Mouse (Mus musculus) lung, embryonic 14.5 days (tissue): ENCODE measurements at regions not wholly inside any gene's neighbourhood (a gene's known extent, or its start where the extent isn't known, plus 50 kb on each side); places are given as distances from the start of the nearest gene placed in this dataset.

Experiments used
- ATAC-seq: fragments of 200-750 bp; cut with Nextera tagmentation; 2 replicates; pipeline ENCODE4 v1.8.0; 2017; ENCODE audit warnings: mild to moderate bottlenecking, moderate TSS enrichment, moderate library complexity; ENCODE audit not compliant: insufficient read depth
- DNase-seq: peaks from one replicate; pipeline ENCODE4 v3.0.0-alpha.2; 2015
- H3K27ac ChIP-seq: fragments of 300-500 bp; sonication (generic); 2 replicates; pipeline ENCODE4 v1.5.1; 2014; ENCODE audit warnings: low read depth, mild to moderate bottlenecking, moderate library complexity
- H3K27me3 ChIP-seq: fragments of 300-500 bp; sonication (generic); 2 replicates; pipeline ENCODE4 v1.6.1; 2014; ENCODE audit warnings: low read length, control low read depth; ENCODE audit not compliant: insufficient read depth
- H3K36me3 ChIP-seq: fragments of 300-500 bp; sonication (generic); 2 replicates; pipeline ENCODE4 v1.6.1; 2014; ENCODE audit warnings: control low read depth; ENCODE audit not compliant: insufficient read depth
- H3K4me1 ChIP-seq: fragments of 300-500 bp; sonication (generic); 2 replicates; pipeline ENCODE4 v1.6.1; 2014; ENCODE audit warnings: antibody characterized with exemption, control low read depth; ENCODE audit not compliant: insufficient read depth
- H3K4me2 ChIP-seq: fragments of 300-500 bp; sonication (generic); 2 replicates; pipeline ENCODE4 v1.6.1; 2014; ENCODE audit warnings: mild to moderate bottlenecking
- H3K4me3 ChIP-seq: fragments of 300-500 bp; sonication (generic); 2 replicates; pipeline ENCODE4 v1.5.1; 2014; ENCODE audit warnings: low read depth, low read length
- H3K9ac ChIP-seq: fragments of 300-500 bp; sonication (generic); 2 replicates; pipeline ENCODE4 v1.6.1; 2014
- H3K9me3 ChIP-seq: fragments of 300-500 bp; sonication (generic); 2 replicates; pipeline ENCODE4 v1.6.1; 2016; ENCODE audit warnings: low read depth, low read length, control low read depth
- CTCF ChIP-seq: IDR thresholded peaks from 2 replicates; pipeline ENCODE4 v1.5.1; 2016; ENCODE audit warnings: antibody characterized with exemption, low read depth
- WGBS: fragments of 180-500 bp; shearing (Covaris S2); extraction: QIAGEN DNeasy Blood & Tissue Kit; methylation state at CpG from one replicate; pipeline ENCODE4 v1.1.7; 2014; 5-methylcytosine and 5-hydroxymethylcytosine counted together

GRCm38 (mm10) chr13:48436659-48437345 lies 76.4 kb downstream of the Zfp169 start:
- no peaks in the 10 kb centered on the region for H3K36me3 ChIP-seq
- H3K4me1 ChIP-seq = no peaks in the 10 kb centered on the region
- H3K4me3 ChIP-seq = no peak overlapping the region
- H3K27ac ChIP-seq = no peak overlapping the region
- no peak for ATAC-seq
- no peak overlapping the region for H3K9ac ChIP-seq
- WGBS = 43% methylated on average over 14 of the region's 14 CpGs
- no peaks in the 10 kb centered on the region for H3K27me3 ChIP-seq
- no peaks in the 10 kb centered on the region for H3K9me3 ChIP-seq
- no peak overlapping the region for H3K4me2 ChIP-seq
- no peak for DNase-seq
- no peak for TF ChIP-seq CTCF
